Mouse (Mus musculus) myocyte (in vitro differentiated cells): ENCODE results near the gene Zmynd8. TPM values are rescaled to one million over a fixed set of nuclear protein-coding genes. Genes with fewer than 3 reads are reported as not detected.

ENCODE experiments used
- H3K27me3 ChIP-seq: one replicate; pipeline ENCODE4 v1.6.1; 2011; ENCODE audit not compliant: control insufficient read depth, insufficient read depth, insufficient read length
- H3K36me3 ChIP-seq: one replicate; pipeline ENCODE4 v1.6.1; 2011; ENCODE audit not compliant: control insufficient read depth, insufficient read depth
- H3K4me2 ChIP-seq: one replicate; pipeline ENCODE4 v1.6.1; 2011; ENCODE audit warnings: low read depth, control low read depth
- H3K4me3 ChIP-seq: one replicate; pipeline ENCODE4 v1.5.1; 2011; ENCODE audit warnings: mild to moderate bottlenecking, control low read depth, moderate library complexity
- H3K79me2 ChIP-seq: one replicate; pipeline ENCODE4 v1.6.1; 2011; ENCODE audit not compliant: control insufficient read depth, insufficient read depth
- H3ac ChIP-seq: one replicate; pipeline ENCODE4 v1.6.1; 2011; ENCODE audit not compliant: control insufficient read depth, insufficient read length
- CEBPB ChIP-seq: IDR thresholded peaks from 2 replicates; pipeline ENCODE4 v1.6.1; 2011; ENCODE audit warnings: mild to moderate bottlenecking, moderate library complexity; ENCODE audit not compliant: poor library complexity, insufficient read depth, severe bottlenecking
- E2F4 ChIP-seq: IDR thresholded peaks from one replicate; pipeline ENCODE4 v1.6.1; 2011; ENCODE audit warnings: mild to moderate bottlenecking, control low read depth, moderate library complexity; ENCODE audit not compliant: insufficient read depth
- MAX ChIP-seq: IDR thresholded peaks from one replicate; pipeline ENCODE4 v1.6.1; 2011; ENCODE audit warnings: low read depth, mild to moderate bottlenecking, control low read depth
- MYOD1 ChIP-seq, 3 experiments: IDR thresholded peaks; one replicate each; pipeline ENCODE4 v1.6.1; 2011; ENCODE audit warnings: control low read depth in 2 of 3, low read depth in 2 of 3, mild to moderate bottlenecking in 2 of 3, moderate library complexity in 1 of 3; ENCODE audit not compliant: insufficient read length in 2 of 3, control insufficient read depth in 1 of 3
- MYOG ChIP-seq, 3 experiments: IDR thresholded peaks; one replicate each; pipeline ENCODE4 v1.6.1; 2011; ENCODE audit warnings: control low read depth in 2 of 3, low read depth in 2 of 3, mild to moderate bottlenecking in 2 of 3; ENCODE audit not compliant: insufficient read length in 2 of 3, control insufficient read depth in 1 of 3, insufficient read depth in 1 of 3
- POLR2A ChIP-seq: IDR thresholded peaks from one replicate; pipeline ENCODE4 v1.6.1; 2011; ENCODE audit warnings: low read depth, mild to moderate bottlenecking, control low read depth, moderate library complexity; ENCODE audit not compliant: insufficient read length
- POLR2AphosphoS2 ChIP-seq: IDR thresholded peaks from one replicate; pipeline ENCODE4 v1.6.1; 2011; ENCODE audit warnings: low read depth, control low read depth; ENCODE audit not compliant: insufficient read length
- REST ChIP-seq: IDR thresholded peaks from one replicate; pipeline ENCODE4 v1.6.1; 2011; ENCODE audit warnings: mild to moderate bottlenecking, control low read depth, moderate library complexity; ENCODE audit not compliant: insufficient read depth, insufficient read length
- SRF ChIP-seq: IDR thresholded peaks from one replicate; pipeline ENCODE4 v1.6.1; 2011; ENCODE audit warnings: low read depth; ENCODE audit not compliant: control insufficient read depth, insufficient read length
- TCF12 ChIP-seq: IDR thresholded peaks from one replicate; pipeline ENCODE4 v1.6.1; 2011; ENCODE audit warnings: mild to moderate bottlenecking, control low read depth; ENCODE audit not compliant: poor library complexity, insufficient read depth, severe bottlenecking
- TCF3 ChIP-seq: IDR thresholded peaks from one replicate; pipeline ENCODE4 v1.6.1; 2011; ENCODE audit warnings: low read depth, control low read depth; ENCODE audit not compliant: insufficient read length
- USF1 ChIP-seq: IDR thresholded peaks from one replicate; pipeline ENCODE4 v1.6.1; 2011; ENCODE audit warnings: low read depth, mild to moderate bottlenecking, control low read depth, moderate library complexity
- polyA plus RNA-seq: library from polyadenylated mRNA; unstranded; fragments of >200 nt; fragmentation: generic; extraction: Trizol; gene quantifications from one replicate; pipeline ENCODE4 v1.2.1, GENCODE M21; 2012; ENCODE audit warnings: missing spikeins

Zmynd8 gene
- polyA plus RNA-seq, 1 experiment = 20.9 TPM

DNA sequence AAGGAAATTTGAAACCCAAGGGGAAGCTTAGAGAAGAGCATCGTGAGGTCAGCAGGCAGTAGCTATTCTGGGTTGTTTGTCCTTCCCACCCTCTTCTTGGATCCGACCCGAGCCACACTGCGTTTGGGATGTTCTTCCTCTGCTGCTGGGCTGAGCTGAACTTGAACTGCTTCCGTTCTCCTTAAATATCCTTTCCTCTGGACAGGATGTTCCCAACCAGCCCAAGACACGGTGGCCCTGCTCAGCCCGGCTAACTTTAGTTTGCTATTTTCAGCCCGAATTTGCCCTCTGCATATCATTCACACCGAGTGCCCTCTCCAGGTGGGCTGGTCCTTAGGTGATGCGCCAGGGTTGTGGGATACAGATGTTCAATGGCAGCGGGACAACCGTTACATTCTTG, 37.3 kb upstream of the Zmynd8 start:
- Histone ChIP-seq H3K4me3 (no peak overlapping the region), H3K79me2 (no peaks in the 10 kb centered on the region), H3K27me3 (no peaks in the 10 kb centered on the region), H3K4me2 (peak overlapping the region; percentile 15), H3ac (no peak overlapping the region), H3K36me3 (no peaks in the 10 kb centered on the region)
- no peak for TF ChIP-seq REST

DNA sequence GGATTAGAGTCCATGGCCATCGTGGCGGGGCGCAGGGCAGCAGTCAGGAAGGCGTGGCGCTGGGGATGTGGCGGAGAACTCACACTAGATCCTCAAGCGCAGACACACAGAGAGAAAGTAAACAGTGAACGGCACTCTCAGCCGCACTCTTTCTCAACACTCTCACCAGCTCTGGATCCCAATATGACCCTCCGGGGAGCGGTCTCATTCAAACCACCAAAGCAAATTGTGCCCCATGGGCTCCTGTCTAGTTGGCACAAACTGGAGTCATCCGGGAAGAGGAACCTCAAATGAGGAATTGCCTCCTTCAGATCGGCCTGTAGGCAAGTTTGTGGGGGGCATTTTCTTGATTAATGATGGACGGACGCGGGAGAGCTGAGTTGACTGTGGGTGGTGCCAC, 28.9 kb upstream of the Zmynd8 start:
- no peaks in the 10 kb centered on the region for H3K36me3 ChIP-seq
- H3K4me2 ChIP-seq = no peak overlapping the region
- H3K79me2 ChIP-seq = no peaks in the 10 kb centered on the region
- H3K4me3 ChIP-seq = no peak overlapping the region
- no peaks in the 10 kb centered on the region for H3K27me3 ChIP-seq
- TF ChIP-seq POLR2AphosphoS2 (no peak), MYOD1 (IDR thresholded peaks at IDR 0.05; ENCODE audit: control insufficient read depth in 1 of 3, insufficient read length in 2 of 3, low read depth in 2 of 3) (no peak), TCF3 (no peak), REST (no peak), MAX (no peak), MYOG (IDR thresholded peaks at IDR 0.05; ENCODE audit: control insufficient read depth in 1 of 3, insufficient read depth in 1 of 3, insufficient read length in 2 of 3, low read depth in 2 of 3) (no peak), POLR2A (no peak), E2F4 (no peak), USF1 (no peak), SRF (no peak), TCF12 (no peak), CEBPB (no peak)
- no peak overlapping the region for H3ac ChIP-seq

DNA sequence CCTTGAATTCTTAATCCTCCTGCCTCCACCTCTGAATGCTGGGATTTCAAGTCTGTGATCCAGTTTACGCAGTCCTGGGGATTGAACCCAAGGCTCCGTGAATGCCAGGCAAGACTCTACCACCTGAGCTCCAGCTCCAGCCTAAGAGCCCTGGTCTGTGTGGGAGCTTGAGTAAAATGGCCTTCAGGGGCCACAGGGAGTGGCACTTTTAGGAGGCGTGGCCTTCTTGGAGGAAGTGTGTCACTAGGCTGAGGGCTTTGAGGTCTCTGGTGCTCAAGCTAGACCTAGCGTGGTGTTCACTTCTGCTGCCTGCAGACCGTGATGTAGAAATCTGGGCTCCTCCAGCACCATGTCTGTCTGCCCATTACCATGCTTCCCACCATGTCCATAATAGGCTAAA, 27.4 kb upstream of the Zmynd8 start:
- H3K4me3 ChIP-seq = no peak overlapping the region
- H3K79me2 ChIP-seq = no peaks in the 10 kb centered on the region
- H3K27me3 ChIP-seq = no peaks in the 10 kb centered on the region
- no peak for TF ChIP-seq POLR2AphosphoS2
- TF ChIP-seq SRF = no peak
- no peak for TF ChIP-seq MYOD1 (IDR thresholded peaks at IDR 0.05; ENCODE audit: control insufficient read depth in 1 of 3, insufficient read length in 2 of 3, low read depth in 2 of 3)
- TF ChIP-seq MYOG (IDR thresholded peaks at IDR 0.05; ENCODE audit: control insufficient read depth in 1 of 3, insufficient read depth in 1 of 3, insufficient read length in 2 of 3, low read depth in 2 of 3) = no peak
- no peak for TF ChIP-seq POLR2A
- no peak for TF ChIP-seq MAX
- TF ChIP-seq TCF3 = no peak
- no peak for TF ChIP-seq CEBPB
- TF ChIP-seq REST = no peak
- TF ChIP-seq USF1 = no peak
- TF ChIP-seq E2F4 = no peak
- no peak for TF ChIP-seq TCF12
- no peaks in the 10 kb centered on the region for H3K36me3 ChIP-seq
- H3K4me2 ChIP-seq = no peak overlapping the region
- H3ac ChIP-seq = no peak overlapping the region

DNA sequence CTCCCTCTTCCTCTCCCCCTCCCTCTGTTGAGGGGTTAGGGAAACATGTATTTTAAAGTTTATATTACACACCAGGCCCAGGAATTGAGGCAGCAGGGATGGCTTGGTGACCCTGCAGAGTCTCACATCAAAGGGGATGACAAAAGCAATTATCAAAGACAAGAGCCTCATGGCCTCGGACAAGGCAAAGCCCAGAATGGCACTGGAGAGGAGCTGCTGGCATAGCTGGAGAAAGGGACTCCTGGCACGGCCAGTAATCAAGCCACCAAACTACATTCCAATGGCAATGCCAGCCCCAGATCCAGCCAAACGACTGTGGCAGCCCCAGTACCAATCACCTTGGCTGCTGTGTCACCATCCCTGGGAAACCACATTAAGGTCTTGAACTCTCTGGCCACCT, 26.3 kb upstream of the Zmynd8 start:
- Histone ChIP-seq H3K4me3 (no peak overlapping the region), H3K27me3 (no peaks in the 10 kb centered on the region), H3K79me2 (no peaks in the 10 kb centered on the region), H3ac (no peak overlapping the region), H3K4me2 (no peak overlapping the region), H3K36me3 (no peaks in the 10 kb centered on the region)
- TF ChIP-seq MAX (no peak), TCF3 (no peak), REST (no peak), TCF12 (no peak), MYOG (IDR thresholded peaks at IDR 0.05; ENCODE audit: control insufficient read depth in 1 of 3, insufficient read depth in 1 of 3, insufficient read length in 2 of 3, low read depth in 2 of 3) (no peak), POLR2A (no peak), CEBPB (no peak), MYOD1 (IDR thresholded peaks at IDR 0.05; ENCODE audit: control insufficient read depth in 1 of 3, insufficient read length in 2 of 3, low read depth in 2 of 3) (no peak), E2F4 (no peak), USF1 (no peak), POLR2AphosphoS2 (no peak), SRF (no peak)

DNA sequence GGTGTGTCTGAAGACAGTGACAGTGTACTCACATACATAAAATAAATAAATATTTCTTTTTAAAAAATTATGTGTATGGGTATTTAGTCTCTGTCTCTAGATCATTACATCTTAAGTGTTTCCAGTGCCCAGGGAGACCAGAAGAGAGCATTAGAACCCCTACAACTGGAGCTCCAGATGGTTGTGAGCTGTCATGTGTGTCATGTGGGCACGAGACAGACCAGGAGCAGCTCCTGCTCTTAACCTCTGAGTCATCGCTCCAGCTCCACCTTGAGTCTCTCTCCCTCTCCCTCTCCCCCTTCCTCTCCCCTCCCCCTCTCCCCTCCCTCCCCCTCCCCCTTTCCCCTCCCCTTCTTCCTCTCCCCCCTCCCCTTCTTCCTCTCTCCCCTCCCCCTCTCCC, 25.9 kb upstream of the Zmynd8 start:
- Histone ChIP-seq H3K36me3 (no peaks in the 10 kb centered on the region), H3K79me2 (no peaks in the 10 kb centered on the region), H3ac (no peak overlapping the region), H3K27me3 (no peaks in the 10 kb centered on the region), H3K4me3 (no peak overlapping the region), H3K4me2 (no peak overlapping the region)
- TF ChIP-seq CEBPB (no peak), TCF3 (no peak), USF1 (no peak), MYOG (IDR thresholded peaks at IDR 0.05; ENCODE audit: control insufficient read depth in 1 of 3, insufficient read depth in 1 of 3, insufficient read length in 2 of 3, low read depth in 2 of 3) (no peak), POLR2A (no peak), E2F4 (no peak)
